Mouse (Mus musculus) mesoderm, embryonic 11.5 days (tissue): ENCODE measurements around the gene Kars.

Experiments used
- DNase-seq: peaks from one replicate; pipeline ENCODE4 v3.0.0-alpha.2; 2012; ENCODE audit warnings: low read depth, low spot score

The Kars gene

GRCm38 (mm10) chr8:111943544-111943943 is 67.6 kb downstream of the Kars start:
- no peak for DNase-seq
